Mouse (Mus musculus) frontal cortex, adult 2 months (tissue): Measurements from ENCODE around the gene Tmem177. TPM values are rescaled to one million over a fixed set of nuclear protein-coding genes. Genes with fewer than 3 reads are reported as not detected.

ENCODE experiments used
- DNase-seq, 2 experiments: peaks; one replicate each; pipeline ENCODE4 v3.0.0; 2022; ENCODE audit warnings: low spot score in 1 of 2; ENCODE audit errors: extremely low spot score in 1 of 2
- polyA plus RNA-seq: library from polyadenylated mRNA; depleted of rRNA; stranded (reverse); fragments of >200 nt; gene quantifications from 2 replicates; pipeline ENCODE4 v1.2.3, GENCODE M21; 2012; rRNA removed

Gene Tmem177
- polyA plus RNA-seq, 1 experiment: 7.4 TPM

- DNase-seq: no peak
These were observed 21.1 kb downstream of the Tmem177 start for GRCm38 (mm10) chr1:119891865-119892264.

- DNase-seq: peak; percentile 67 to 83
These were observed 21.9 kb downstream of the Tmem177 start for GRCm38 (mm10) chr1:119891149-119891548.

GRCm38 (mm10) chr1:119889347-119889746 lies 23.7 kb downstream of the Tmem177 start:
- no peak for DNase-seq

GRCm38 (mm10) chr1:119886320-119886719 lies 26.7 kb downstream of the Tmem177 start:
- no peak for DNase-seq

- DNase-seq: peak in 1 of 2 experiments; percentile 70
These were observed 28.7 kb downstream of the Tmem177 start for GRCm38 (mm10) chr1:119884272-119884671.

- DNase-seq: peak in 1 of 2 experiments; percentile 78
These were observed 34.1 kb downstream of the Tmem177 start for GRCm38 (mm10) chr1:119878909-119879308.

- DNase-seq: no peak
These were observed 35.5 kb downstream of the Tmem177 start for GRCm38 (mm10) chr1:119877469-119877868.

- no peak for DNase-seq
These were observed 44.4 kb downstream of the Tmem177 start for GRCm38 (mm10) chr1:119868395-119869161.

- no peak for DNase-seq
These were observed 45.7 kb downstream of the Tmem177 start for GRCm38 (mm10) chr1:119867300-119867699.

GRCm38 (mm10) chr1:119865311-119865710 lies 47.7 kb downstream of the Tmem177 start:
- no peak for DNase-seq

GRCm38 (mm10) chr1:119863507-119864296 lies 49.3 kb downstream of the Tmem177 start:
- no peak for DNase-seq

GRCm38 (mm10) chr1:119859566-119859965 lies 53.4 kb downstream of the Tmem177 start:
- no peak for DNase-seq

Other genes starting within 250 kb of the Tmem177 start
- gene Ptpn4, start 75.6 kb downstream of the Tmem177 start, polyA plus RNA-seq: 21.0 and 23.2 TPM in 2 replicates
- 0.13 and 0.20 TPM in 2 replicates for gene Cfap221, start 84.0 kb upstream of the Tmem177 start, polyA plus RNA-seq
- 0.53 and 0.66 TPM in 2 replicates for gene Sctr, start 93.7 kb upstream of the Tmem177 start, polyA plus RNA-seq
- gene Tmem37, start 160.9 kb upstream of the Tmem177 start, polyA plus RNA-seq: 3.9 and 5.1 TPM in 2 replicates
- gene Dbi, start 207.9 kb upstream of the Tmem177 start, polyA plus RNA-seq: 768 and 847 TPM in 2 replicates
- gene 3110009E18Rik, start 208.0 kb upstream of the Tmem177 start, polyA plus RNA-seq: 4.1 and 4.6 TPM in 2 replicates